Mouse (Mus musculus) kidney, adult 2 months (tissue): Measurements from ENCODE around the gene Cphx3.
"Not testable (repeated sequence)": the region's sequence is repeated elsewhere in the genome, so short reads cannot be mapped to it uniquely, and the experiment has no call there.

Source experiments
- CTCF ChIP-seq: fragments of 200-500 bp; conservative IDR thresholded peaks from 2 replicates; pipeline ENCODE4 v1.5.1; 2011; ENCODE audit warnings: low read depth, mild to moderate bottlenecking, control low read depth, low read length, moderate library complexity, mixed read lengths; ENCODE audit not compliant: insufficient read depth, insufficient read length
- POLR2A ChIP-seq: fragments of 200-500 bp; IDR thresholded peaks from one replicate; pipeline ENCODE4 v1.6.1; 2011; ENCODE audit warnings: low read depth, low read length, control low read depth

DNA sequence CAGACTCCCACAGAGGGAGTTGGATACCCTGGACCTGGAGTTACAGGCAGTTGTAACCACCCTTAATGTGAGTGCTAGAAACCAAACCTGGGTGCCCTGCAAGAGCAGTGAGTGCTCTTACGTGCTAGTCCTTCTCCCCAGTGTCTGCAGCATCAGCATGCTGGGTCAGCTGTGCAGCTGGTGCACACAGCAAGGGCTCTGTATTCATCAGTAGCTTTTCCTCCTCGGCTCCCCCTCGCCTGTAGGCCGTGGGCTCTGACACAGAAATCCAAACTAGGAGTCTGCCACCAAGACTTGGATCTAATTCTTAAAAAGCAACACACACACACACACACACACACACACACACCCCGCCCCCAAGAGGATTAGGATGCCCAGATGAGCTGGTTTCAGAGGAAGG, 37.1 kb upstream of the Cphx3 start:
- TF ChIP-seq CTCF, POLR2A: not testable (repeated sequence)
